Mouse (Mus musculus): ENCODE results near the gene Cnn1. TPM values are rescaled to one million over a fixed set of nuclear protein-coding genes. Genes with fewer than 3 reads are reported as not detected.
A peak's percentile ranks its signal among the peaks of the same experiment; 100 is the strongest.

Cnn1 gene
- total and polyA plus RNA-seq, 3 experiments = not detected

DNA sequence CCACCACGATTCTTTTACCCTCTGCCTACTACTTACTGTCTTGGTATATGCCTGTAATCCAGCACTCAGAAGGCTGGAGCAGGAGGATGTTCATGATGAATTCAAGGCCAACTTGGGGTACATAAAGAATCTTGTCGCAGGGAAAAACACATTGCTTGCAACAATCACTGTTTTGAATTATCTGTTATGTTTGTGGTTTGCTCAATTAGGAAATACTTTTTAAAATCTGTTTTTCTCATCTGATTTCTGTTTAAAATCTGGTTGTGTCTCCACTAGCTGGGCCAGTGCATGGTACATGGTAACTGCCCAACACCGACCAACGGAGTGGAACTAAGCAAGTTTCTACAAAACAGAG is 14.4 kb upstream of the Cnn1 start:
- H3K4me3 ChIP-seq (replicated peaks in 1 of 3; ENCODE audit: low read depth in 2 of 3, low read length in 2 of 3, poor library complexity in 1 of 3) = peak overlapping the region; percentile 74 to 98 (median 96)
- H3K4me1 ChIP-seq (ENCODE audit: control insufficient read depth in 1 of 2, insufficient read depth in 2 of 2) = peaks cover 0 to 18% of the 10 kb centered on the region in 2 experiments; a peak in 2 of 4 replicates
- TF ChIP-seq MXI1 (IDR thresholded peaks at IDR 0.05; ENCODE audit: low read depth, low read length) (no peak), JUN (IDR thresholded peaks at IDR 0.05; ENCODE audit: insufficient read depth, low read depth, low read length) (no peak), CTCF (conservative IDR thresholded peaks at IDR 0.05 in 1 of 2, IDR thresholded peaks at IDR 0.05 in 1 of 2; ENCODE audit: low read depth in 2 of 2, low read length in 2 of 2) (no peak), ZMIZ1 (IDR thresholded peaks at IDR 0.05; ENCODE audit: low read depth, low read length) (no peak), MAFK (IDR thresholded peaks at IDR 0.05; ENCODE audit: insufficient replicate concordance, low read length) (no peak), RAD21 (IDR thresholded peaks at IDR 0.05; ENCODE audit: low read depth, low read length) (no peak), MAZ (IDR thresholded peaks at IDR 0.05; ENCODE audit: low read depth, low read length) (no peak)
- H3K27me3 ChIP-seq (replicated peaks) = no peaks in the 10 kb centered on the region
- peaks cover 5 to 35% of the 10 kb centered on the region in 2 experiments for H3K36me3 ChIP-seq (replicated peaks in 1 of 2; ENCODE audit: control insufficient read depth in 1 of 2, insufficient read depth in 1 of 2, low read length in 1 of 2)
- peak overlapping the region; percentile 75 for H3K9ac ChIP-seq (ENCODE audit: insufficient read depth, low read depth)
- DNase-seq (ENCODE audit: extremely low read depth) = no peak
- in situ Hi-C loops (cut with MboI; ENCODE audit: low pct_ligation_motif_present, low pct_unique_long_range_greater_than_20kb, low sequenced_read_pairs) (no loop called here), dilution Hi-C loops (cut with MboI; ENCODE audit: extremely low pct_ligation_motif_present, extremely low pct_unique_long_range_greater_than_20kb, low sequenced_read_pairs) (no loop called here)
- H3K4me2 ChIP-seq (ENCODE audit: insufficient read depth, low read depth, poor library complexity, severe bottlenecking) = peak overlapping the region; percentile 76
- H3K79me2 ChIP-seq (replicated peaks; ENCODE audit: control insufficient read depth, extremely low read depth, insufficient read depth, poor library complexity, severe bottlenecking) = peaks cover 3% of the 10 kb centered on the region; the same call in 1 of the 2 replicates
- H3K9me3 ChIP-seq (replicated peaks; ENCODE audit: low read length) = no peaks in the 10 kb centered on the region
- no peak overlapping the region for H3K27ac ChIP-seq (ENCODE audit: insufficient read depth, low read depth)

DNA sequence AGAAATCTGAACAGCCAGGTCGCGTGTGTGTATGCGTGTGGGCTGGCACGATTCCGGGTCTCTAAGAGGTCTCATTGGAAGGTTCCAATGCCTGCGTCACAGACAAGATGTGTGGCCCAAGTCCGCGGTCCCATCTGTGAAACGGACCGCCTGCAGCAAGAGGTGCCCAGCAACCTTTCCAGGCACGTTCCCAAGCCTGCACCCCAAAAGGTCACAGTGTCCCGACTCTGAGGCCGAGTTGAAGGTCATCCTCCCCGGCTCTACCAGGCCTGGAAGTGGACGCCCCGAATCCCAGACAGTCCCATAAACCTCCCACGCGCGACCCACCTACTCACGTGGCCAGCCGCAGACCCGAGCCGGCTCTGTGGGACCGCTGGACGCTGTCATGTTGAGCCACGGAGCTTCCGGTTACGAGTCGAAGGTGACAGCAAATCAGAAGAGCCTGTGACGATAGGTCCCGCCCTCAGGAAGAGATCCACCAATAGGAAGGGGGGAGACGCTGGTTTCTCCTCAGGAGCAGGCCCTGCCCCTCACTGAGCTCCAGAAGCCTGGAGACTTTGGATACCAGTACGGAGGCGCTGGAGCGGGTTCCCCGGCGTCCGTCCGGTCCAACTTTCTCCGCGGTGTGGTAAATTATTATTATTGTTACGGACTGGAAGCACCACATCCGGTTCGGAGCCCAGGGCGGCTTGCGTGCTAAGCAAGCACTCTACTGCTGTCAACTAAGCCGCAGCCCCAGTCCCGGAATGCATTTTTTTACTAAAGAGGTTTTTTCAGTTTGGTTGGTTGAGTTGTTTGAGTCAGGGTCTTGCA is 13.8 kb upstream of the Cnn1 start, which contains the start of gene Ecsit:
Ecsit (minus strand) TSS at position 417 of the 813 bp plus-strand sequence.
- Histone ChIP-seq H3K79me2 (replicated peaks; ENCODE audit: control insufficient read depth, extremely low read depth, insufficient read depth, poor library complexity, severe bottlenecking) (peaks cover 3% of the 10 kb centered on the region; the same call in 1 of the 2 replicates), H3K27me3 (replicated peaks) (no peaks in the 10 kb centered on the region), H3K4me2 (ENCODE audit: insufficient read depth, low read depth, poor library complexity, severe bottlenecking) (peak within 1 kb of the TSS; percentile 76), H3K4me3 (replicated peaks in 1 of 3; ENCODE audit: low read depth in 2 of 3, low read length in 2 of 3, poor library complexity in 1 of 3) (peak within 1 kb of the TSS; percentile 74 to 98 (median 96)), H3K9ac (ENCODE audit: insufficient read depth, low read depth) (peak within 1 kb of the TSS; percentile 75), H3K36me3 (replicated peaks in 1 of 2; ENCODE audit: control insufficient read depth in 1 of 2, insufficient read depth in 1 of 2, low read length in 1 of 2) (peaks cover 3 to 29% of the 10 kb centered on the region in 2 experiments), H3K4me1 (ENCODE audit: control insufficient read depth in 1 of 2, insufficient read depth in 2 of 2) (peaks cover 0 to 18% of the 10 kb centered on the region in 2 experiments; a peak in 2 of 4 replicates), H3K27ac (ENCODE audit: insufficient read depth, low read depth) (no peak within 1 kb of the TSS), H3K9me3 (replicated peaks; ENCODE audit: low read length) (no peaks in the 10 kb centered on the region)
- peak; percentile 96 for DNase-seq (ENCODE audit: extremely low read depth)
- in situ Hi-C loops (cut with MboI; ENCODE audit: low pct_ligation_motif_present, low pct_unique_long_range_greater_than_20kb, low sequenced_read_pairs) (no loop called here), dilution Hi-C loops (cut with MboI; ENCODE audit: extremely low pct_ligation_motif_present, extremely low pct_unique_long_range_greater_than_20kb, low sequenced_read_pairs) (no loop called here)
- 0 out of 2 replicates have a peak, but pooled peaks have one; percentile 37 for TF ChIP-seq TBP (conservative IDR thresholded peaks at IDR 0.05; ENCODE audit: low read depth, low read length)
- TF ChIP-seq RAD21 (IDR thresholded peaks at IDR 0.05; ENCODE audit: low read depth, low read length) = no peak
- TF ChIP-seq CTCF (conservative IDR thresholded peaks at IDR 0.05 in 1 of 2, IDR thresholded peaks at IDR 0.05 in 1 of 2; ENCODE audit: low read depth in 2 of 2, low read length in 2 of 2) = no peak
- peak; percentile 77 for TF ChIP-seq MYC (IDR thresholded peaks at IDR 0.05; ENCODE audit: low read depth, low read length)
- TF ChIP-seq MEF2A (IDR thresholded peaks at IDR 0.05; ENCODE audit: borderline replicate concordance, low read depth, low read length) = no peak; the same call in 1 of the 2 replicates
- TF ChIP-seq SMC3 (IDR thresholded peaks at IDR 0.05; ENCODE audit: low read depth, low read length) = no peak
- TF ChIP-seq EP300 (IDR thresholded peaks at IDR 0.05; ENCODE audit: low read length) = no peak
- no peak for TF ChIP-seq MAFK (IDR thresholded peaks at IDR 0.05; ENCODE audit: insufficient replicate concordance, low read length)
- TF ChIP-seq UBTF (IDR thresholded peaks at IDR 0.05; ENCODE audit: low read depth, low read length) = no peak
- TF ChIP-seq ELF1 (IDR thresholded peaks at IDR 0.05; ENCODE audit: low read depth, low read length) = peak; percentile 88
- TF ChIP-seq JUND (conservative IDR thresholded peaks at IDR 0.05; ENCODE audit: low read depth, low read length) = no peak
- TF ChIP-seq SIN3A (IDR thresholded peaks at IDR 0.05; ENCODE audit: low read length) = peak; percentile 92
- no peak for TF ChIP-seq CHD1 (IDR thresholded peaks at IDR 0.05; ENCODE audit: low read depth, low read length)
- no peak for TF ChIP-seq PAX5 (IDR thresholded peaks at IDR 0.05; ENCODE audit: low read length)
- TF ChIP-seq TCF12 (IDR thresholded peaks at IDR 0.05; ENCODE audit: low read depth, low read length) = no peak
- no peak for TF ChIP-seq MAZ (IDR thresholded peaks at IDR 0.05; ENCODE audit: low read depth, low read length)
- no peak for TF ChIP-seq KAT2A (IDR thresholded peaks at IDR 0.05; ENCODE audit: insufficient replicate concordance, low read length)
- TF ChIP-seq POLR2A (IDR thresholded peaks at IDR 0.05; ENCODE audit: low read depth, low read length) = peak; percentile 84
- peak; percentile 41; the same call in 1 of the 2 replicates for TF ChIP-seq CHD2 (IDR thresholded peaks at IDR 0.05; ENCODE audit: low read length)
- peak; percentile 69 for TF ChIP-seq NELFE (IDR thresholded peaks at IDR 0.05; ENCODE audit: low read depth, low read length)
- 0 out of 2 replicates have a peak, but pooled peaks have one; percentile 64 for TF ChIP-seq POLR2AphosphoS2 (IDR thresholded peaks at IDR 0.05; ENCODE audit: low read depth, low read length)
- TF ChIP-seq ETS1 (conservative IDR thresholded peaks at IDR 0.05; ENCODE audit: low read depth, low read length) = no peak
- no peak for TF ChIP-seq ZKSCAN1 (IDR thresholded peaks at IDR 0.05; ENCODE audit: borderline replicate concordance, low read depth, low read length)
- TF ChIP-seq HCFC1 (IDR thresholded peaks at IDR 0.05; ENCODE audit: low read depth, low read length) = peak; percentile 63
- 0 out of 2 replicates have a peak, but pooled peaks have one; percentile 9 for TF ChIP-seq NRF1 (IDR thresholded peaks at IDR 0.05; ENCODE audit: low read depth, low read length)
- TF ChIP-seq ZMIZ1 (IDR thresholded peaks at IDR 0.05; ENCODE audit: low read depth, low read length) = no peak; the same call in 1 of the 2 replicates
- TF ChIP-seq RCOR1 (conservative IDR thresholded peaks at IDR 0.05; ENCODE audit: low read depth, low read length) = no peak
- TF ChIP-seq MXI1 (IDR thresholded peaks at IDR 0.05; ENCODE audit: low read depth, low read length) = peak; percentile 99
- TF ChIP-seq BHLHE40 (IDR thresholded peaks at IDR 0.05; ENCODE audit: low read depth, low read length) = peak; percentile 79

Measured in CH12.LX (cell line).